Mouse (Mus musculus) mouse embryonic stem cell (cell line): ENCODE data around the gene Triobp.
"Not testable (repeated sequence)": the region's sequence is repeated elsewhere in the genome, so short reads cannot be mapped to it uniquely, and the experiment has no call there.

Experiments used
- in situ Hi-C, 2 experiments: fragments of 300-500 bp; cut with MboI; formaldehyde crosslinking; loops; 1 replicate in 1 of 2; 3 replicates in 1 of 2; pipeline ENCODE4 v1.14.3; 2019 to 2020; ENCODE audit warnings: low sequenced_read_pairs in 2 of 2, low pct_unique_long_range_greater_than_20kb in 1 of 2, mixed read lengths in 1 of 2; ENCODE audit not compliant: unreplicated experiment in 1 of 2

Gene Triobp

GRCm38 (mm10) chr15:79022671-79023230 is 75.2 kb downstream of the Triobp start:
- in situ Hi-C loops: no loop called here

- in situ Hi-C loops: no loop called here
Measured at GRCm38 (mm10) chr15:79023366-79023765, 75.8 kb downstream of the Triobp start.

GRCm38 (mm10) chr15:79025687-79026308 is 78.3 kb downstream of the Triobp start:
- in situ Hi-C loops: no loop called here

- in situ Hi-C loops: no loop called here
Measured at GRCm38 (mm10) chr15:79026511-79027290, 79.2 kb downstream of the Triobp start.

- in situ Hi-C loops: no loop called here
Measured at GRCm38 (mm10) chr15:79027291-79028205, 80.0 kb downstream of the Triobp start.

GRCm38 (mm10) chr15:79028237-79028738 is 80.8 kb downstream of the Triobp start, which contains the start of gene H1f0:
H1f0 (plus strand) TSS chr15:79028450.
- in situ Hi-C loops: no loop called here

- in situ Hi-C loops: no loop called here
Measured at GRCm38 (mm10) chr15:79028823-79029484, 81.4 kb downstream of the Triobp start.

GRCm38 (mm10) chr15:79029519-79030241 is 82.2 kb downstream of the Triobp start:
- in situ Hi-C loops: no loop called here

GRCm38 (mm10) chr15:79030551-79031435 is 83.3 kb downstream of the Triobp start:
- in situ Hi-C loops: no loop called here

- in situ Hi-C loops: not testable (repeated sequence)
Measured at GRCm38 (mm10) chr15:79031908-79032307, 84.4 kb downstream of the Triobp start.

GRCm38 (mm10) chr15:79037913-79038328 is 90.4 kb downstream of the Triobp start:
- in situ Hi-C loops: no loop called here

GRCm38 (mm10) chr15:79038331-79038730 is 90.8 kb downstream of the Triobp start:
- in situ Hi-C loops: no loop called here

- in situ Hi-C loops: no loop called here
Measured at GRCm38 (mm10) chr15:79038853-79039252, 91.3 kb downstream of the Triobp start.

GRCm38 (mm10) chr15:79040501-79041416 is 93.2 kb downstream of the Triobp start:
- in situ Hi-C loops: no loop called here

- in situ Hi-C loops: no loop called here
Measured at GRCm38 (mm10) chr15:79041585-79041984, 94.1 kb downstream of the Triobp start, which contains the start of gene Galr3. Galr3 (plus strand) TSS chr15:79041885.
